Comparison of ENCODE assay signal across 10 mouse cellular contexts in genomic region chr11:59330560-59330959, GRCm38 (mm10). TPM values are rescaled to one million over a fixed set of nuclear protein-coding genes. Genes with fewer than 3 reads are reported as not detected.
DNase-seq lines count a peak whose midpoint lies in the region; ATAC-seq and TF ChIP-seq lines count a peak whose summit lies in the region.
"Had no signal": no experiment of that assay in that cellular context is flagged by ENCODE, and none has a peak within 500 bp of the region (broad histone marks: within the 10 kb centered on the region; RNA-seq: fewer than 3 reads in every experiment).

No protein-coding gene starts in this region.

- TF ChIP-seq CTCF in bone marrow macrophage, adult 2 months (IDR thresholded peaks at IDR 0.05; ENCODE audit: low read depth, low read length): peak; percentile 84
- peak; percentile 75 for TF ChIP-seq CTCF in midbrain, postnatal 0 days (IDR thresholded peaks at IDR 0.05)

- H3K4me3 ChIP-seq in bone marrow macrophage, adult 2 months (ENCODE audit: insufficient read depth, low read length): no peak overlapping the region
- no peak overlapping the region for H3K4me3 ChIP-seq in forebrain, embryonic 11.5 days (ENCODE audit: low read depth, low read length)
- H3K4me3 ChIP-seq in limb, embryonic 10.5 days: no peak overlapping the region
- H3K4me3 ChIP-seq in midbrain, postnatal 0 days (ENCODE audit: low read depth, low read length): no peak overlapping the region
- H3K4me3 ChIP-seq: neural tube, embryonic 13.5 days had no signal

- no peak overlapping the region for H3K27ac ChIP-seq in bone marrow macrophage, adult 2 months (ENCODE audit: insufficient read depth, low read depth, low read length)
- H3K27ac ChIP-seq in forebrain, embryonic 11.5 days (ENCODE audit: low read depth, low read length): peak overlapping the region; percentile 39; the same call in 1 of the 2 replicates
- H3K27ac ChIP-seq in limb, embryonic 10.5 days: no peak overlapping the region
- H3K27ac ChIP-seq in midbrain, postnatal 0 days (ENCODE audit: low read depth, low read length): no peak overlapping the region
- H3K27ac ChIP-seq: neural tube, embryonic 13.5 days had no signal

- no peak overlapping the region for H3K4me2 ChIP-seq in forebrain, embryonic 11.5 days (ENCODE audit: low read depth, low read length, severe bottlenecking)
- no peak overlapping the region for H3K4me2 ChIP-seq in midbrain, postnatal 0 days (ENCODE audit: low read depth, low read length, poor library complexity, severe bottlenecking)
- H3K4me2 ChIP-seq: neural tube, embryonic 13.5 days had no signal

- 42% methylated on average over 5 of the region's 5 CpGs for WGBS in forebrain, embryonic 11.5 days
- 47% methylated on average over 5 of the region's 5 CpGs for WGBS in limb, embryonic 10.5 days
- 44% methylated on average over 5 of the region's 5 CpGs for WGBS in midbrain, postnatal 0 days

- H3K9ac ChIP-seq in forebrain, embryonic 11.5 days (ENCODE audit: low read length): no peak overlapping the region
- no peak overlapping the region for H3K9ac ChIP-seq in midbrain, postnatal 0 days (replicated peaks; ENCODE audit: low read length, poor library complexity, severe bottlenecking)
- H3K9ac ChIP-seq: neural tube, embryonic 13.5 days had no signal

- no peaks in the 10 kb centered on the region for H3K36me3 ChIP-seq in forebrain, embryonic 11.5 days (ENCODE audit: control insufficient read depth, insufficient read depth, low read length)
- H3K36me3 ChIP-seq in limb, embryonic 10.5 days: no peaks in the 10 kb centered on the region
- H3K36me3 ChIP-seq in midbrain, postnatal 0 days (ENCODE audit: insufficient read depth, low read length): no peaks in the 10 kb centered on the region
- H3K36me3 ChIP-seq: neural tube, embryonic 13.5 days had no signal

- H3K27me3 ChIP-seq in forebrain, embryonic 11.5 days (ENCODE audit: control insufficient read depth, insufficient read depth, low read length): peaks cover 2% of the 10 kb centered on the region
- H3K27me3 ChIP-seq in limb, embryonic 10.5 days (ENCODE audit: low read depth, poor library complexity, severe bottlenecking): peaks cover 53% of the 10 kb centered on the region
- H3K27me3 ChIP-seq in midbrain, postnatal 0 days (ENCODE audit: insufficient read depth, low read length): no peaks in the 10 kb centered on the region
- H3K27me3 ChIP-seq: neural tube, embryonic 13.5 days had no signal

- 0 out of 2 replicates have a peak, but pooled peaks have one; percentile 42 for ATAC-seq in forebrain, embryonic 11.5 days (replicated peaks; ENCODE audit: low FRiP score)
- ATAC-seq in midbrain, postnatal 0 days (ENCODE audit: low FRiP score): no peak

- DNase-seq in urinary bladder, postnatal 25 days (ENCODE audit: low spot score): peak; percentile 71
- no peak for DNase-seq in urinary bladder, adult 2 months (ENCODE audit: low spot score)
- DNase-seq in forebrain, embryonic 11.5 days (ENCODE audit: low spot score): peak; percentile 90
- DNase-seq in induced T-regulatory cell, adult 2 months (ENCODE audit: low read depth): peak; percentile 58
- peak; percentile 90 for DNase-seq in limb, embryonic 10.5 days (ENCODE audit: low spot score)
- DNase-seq in midbrain, postnatal 0 days (ENCODE audit: low spot score): peak; percentile 63
- peak; percentile 64 to 65 for DNase-seq in urinary bladder, postnatal 36 days (ENCODE audit: low spot score in 2 of 2)

- no peaks in the 10 kb centered on the region for H3K4me1 ChIP-seq in bone marrow macrophage, adult 2 months (ENCODE audit: control insufficient read depth, insufficient read depth, low read length)
- peaks cover 12% of the 10 kb centered on the region; the same call in 1 of the 2 replicates for H3K4me1 ChIP-seq in forebrain, embryonic 11.5 days (replicated peaks; ENCODE audit: control insufficient read depth, insufficient read depth, low read length)
- H3K4me1 ChIP-seq in limb, embryonic 10.5 days: peaks cover 35% of the 10 kb centered on the region
- peaks cover 3% of the 10 kb centered on the region for H3K4me1 ChIP-seq in midbrain, postnatal 0 days (ENCODE audit: insufficient read depth, low read length)

- no peaks in the 10 kb centered on the region for H3K9me3 ChIP-seq in forebrain, embryonic 11.5 days (ENCODE audit: control insufficient read depth, low read length)
- no peaks in the 10 kb centered on the region for H3K9me3 ChIP-seq in limb, embryonic 10.5 days (replicated peaks)
- no peaks in the 10 kb centered on the region for H3K9me3 ChIP-seq in midbrain, postnatal 0 days (ENCODE audit: low read length)
- H3K9me3 ChIP-seq: neural tube, embryonic 13.5 days had no signal

- no peak for TF ChIP-seq POLR2A in bone marrow macrophage, adult 2 months (IDR thresholded peaks at IDR 0.05; ENCODE audit: borderline replicate concordance, low read depth, low read length)

RNA-seq across cellular contexts. Expression of gene Wnt9a, which starts 23.8 kb away (rescaled TPM):
- polyA plus RNA-seq in urinary bladder, adult 2 months (2012; rRNA removed): 11.6 and 11.7 TPM in 2 replicates
- not detected in 2 replicates for polyA plus RNA-seq in bone marrow macrophage, adult 2 months (2012; ENCODE audit: insufficient read depth, insufficient read length, missing spikeins)
- 4.3 and 4.7 TPM in 2 replicates for polyA plus RNA-seq in forebrain, embryonic 11.5 days (2014; fragmentation: Nextera tagmentation; extraction: Ambion mirVana)
- polyA plus RNA-seq in limb, embryonic 10.5 days (2016; fragmentation: Nextera tagmentation; extraction: Ambion mirVana): 1.2 and 1.8 TPM in 2 replicates
- total RNA-seq in midbrain, postnatal 0 days (2014; rRNA removed): 4.2 and 5.6 TPM in 2 replicates
- polyA plus RNA-seq in midbrain, postnatal 0 days (2015; fragmentation: Nextera tagmentation; extraction: Ambion mirVana): 2.3 and 2.9 TPM in 2 replicates

RNA-seq across cellular contexts. Expression of gene Wnt3a, which starts 40.0 kb away (rescaled TPM):
- polyA plus RNA-seq in urinary bladder, adult 2 months (2012; rRNA removed): 0.03 TPM in 2 replicates
- not detected in 2 replicates for polyA plus RNA-seq in bone marrow macrophage, adult 2 months (2012; ENCODE audit: insufficient read depth, insufficient read length, missing spikeins)
- polyA plus RNA-seq in forebrain, embryonic 11.5 days (2014; fragmentation: Nextera tagmentation; extraction: Ambion mirVana): 4.9 and 5.9 TPM in 2 replicates
- polyA plus RNA-seq in limb, embryonic 10.5 days (2016; fragmentation: Nextera tagmentation; extraction: Ambion mirVana): 0.14 and 0.53 TPM in 2 replicates
- total RNA-seq in midbrain, postnatal 0 days (2014; rRNA removed): 0.16 TPM in 1 of 2 replicates, not detected in the other
- polyA plus RNA-seq in midbrain, postnatal 0 days (2015; fragmentation: Nextera tagmentation; extraction: Ambion mirVana): 0.10 TPM in 1 of 2 replicates, not detected in the other

RNA-seq across cellular contexts. Expression of gene Prss38, which starts 44.9 kb away (rescaled TPM):
- 0.06 and 0.24 TPM in 2 replicates for polyA plus RNA-seq in urinary bladder, adult 2 months (2012; rRNA removed)
- not detected in 2 replicates for polyA plus RNA-seq in bone marrow macrophage, adult 2 months (2012; ENCODE audit: insufficient read depth, insufficient read length, missing spikeins)
- polyA plus RNA-seq in forebrain, embryonic 11.5 days (2014; fragmentation: Nextera tagmentation; extraction: Ambion mirVana): not detected in 2 replicates
- polyA plus RNA-seq in limb, embryonic 10.5 days (2016; fragmentation: Nextera tagmentation; extraction: Ambion mirVana): not detected in 2 replicates
- total RNA-seq in midbrain, postnatal 0 days (2014; rRNA removed): not detected in 2 replicates
- 0.22 TPM in 1 of 2 replicates, not detected in the other for polyA plus RNA-seq in midbrain, postnatal 0 days (2015; fragmentation: Nextera tagmentation; extraction: Ambion mirVana)
- polyA plus RNA-seq: gonadal fat pad, adult 2 months; neural tube, embryonic 13.5 days had no signal
